Mouse (Mus musculus): ENCODE data around the gene Bace2. TPM values are rescaled to one million over a fixed set of nuclear protein-coding genes. Genes with fewer than 3 reads are reported as not detected.

Bace2 gene
- polyA plus RNA-seq, 1 experiment from 2014 or later = 4.4 TPM

- no peaks in the 10 kb centered on the region for H3K36me3 ChIP-seq (ENCODE audit: control insufficient read depth, insufficient read depth, low read length)
- 87% methylated on average over 3 of the region's 3 CpGs for WGBS
- no peak overlapping the region for H3K27ac ChIP-seq (ENCODE audit: low read depth, low read length)
- no peak overlapping the region for H3K9ac ChIP-seq (ENCODE audit: low read depth, low read length)
- no peak overlapping the region for H3K4me3 ChIP-seq (ENCODE audit: low read length)
- H3K4me2 ChIP-seq (replicated peaks; ENCODE audit: low read depth, low read length) = no peak overlapping the region
- H3K4me1 ChIP-seq (ENCODE audit: control insufficient read depth, insufficient read depth, low read length) = no peaks in the 10 kb centered on the region
- ATAC-seq (ENCODE audit: low FRiP score, low TSS enrichment) = no peak
- H3K27me3 ChIP-seq (ENCODE audit: control insufficient read depth, insufficient read depth, low read length) = no peaks in the 10 kb centered on the region
- H3K9me3 ChIP-seq (ENCODE audit: control insufficient read depth, low read length) = no peaks in the 10 kb centered on the region
Observed at GRCm38 (mm10) chr16:97475581-97475980, 119.0 kb downstream of the Bace2 start.

- no peaks in the 10 kb centered on the region for H3K27me3 ChIP-seq (ENCODE audit: control insufficient read depth, insufficient read depth, low read length)
- H3K36me3 ChIP-seq (ENCODE audit: control insufficient read depth, insufficient read depth, low read length) = no peaks in the 10 kb centered on the region
- H3K27ac ChIP-seq (ENCODE audit: low read depth, low read length) = no peak overlapping the region
- ATAC-seq (ENCODE audit: low FRiP score, low TSS enrichment) = no peak
- WGBS = 79% methylated on average over 1 of the region's 1 CpGs
- H3K4me1 ChIP-seq (ENCODE audit: control insufficient read depth, insufficient read depth, low read length) = no peaks in the 10 kb centered on the region
- H3K4me2 ChIP-seq (replicated peaks; ENCODE audit: low read depth, low read length) = no peak overlapping the region
- no peaks in the 10 kb centered on the region for H3K9me3 ChIP-seq (ENCODE audit: control insufficient read depth, low read length)
- H3K4me3 ChIP-seq (ENCODE audit: low read length) = no peak overlapping the region
- H3K9ac ChIP-seq (ENCODE audit: low read depth, low read length) = no peak overlapping the region
Observed at GRCm38 (mm10) chr16:97476524-97476923, 120.0 kb downstream of the Bace2 start.

- WGBS = 79% methylated on average over 2 of the region's 2 CpGs
- no peak for ATAC-seq (ENCODE audit: low FRiP score, low TSS enrichment)
Observed at GRCm38 (mm10) chr16:97478655-97479054, 122.1 kb downstream of the Bace2 start.

GRCm38 (mm10) chr16:97492369-97492768 lies 135.8 kb downstream of the Bace2 start:
- H3K27ac ChIP-seq (ENCODE audit: low read depth, low read length) = no peak overlapping the region
- WGBS = 94% methylated on average over 1 of the region's 1 CpGs
- ATAC-seq (ENCODE audit: low FRiP score, low TSS enrichment) = no peak
- H3K9me3 ChIP-seq (ENCODE audit: control insufficient read depth, low read length) = no peaks in the 10 kb centered on the region
- no peak overlapping the region for H3K9ac ChIP-seq (ENCODE audit: low read depth, low read length)
- no peaks in the 10 kb centered on the region for H3K4me1 ChIP-seq (ENCODE audit: control insufficient read depth, insufficient read depth, low read length)
- no peak overlapping the region for H3K4me3 ChIP-seq (ENCODE audit: low read length)
- no peaks in the 10 kb centered on the region for H3K36me3 ChIP-seq (ENCODE audit: control insufficient read depth, insufficient read depth, low read length)
- no peak overlapping the region for H3K4me2 ChIP-seq (replicated peaks; ENCODE audit: low read depth, low read length)
- H3K27me3 ChIP-seq (ENCODE audit: control insufficient read depth, insufficient read depth, low read length) = no peaks in the 10 kb centered on the region

More at GRCm38 (mm10) chr16:97478655-97479054, 122.1 kb downstream of the Bace2 start:
- Histone ChIP-seq H3K36me3 (ENCODE audit: control insufficient read depth, insufficient read depth, low read length) (no peaks in the 10 kb centered on the region), H3K9me3 (ENCODE audit: control insufficient read depth, low read length) (no peaks in the 10 kb centered on the region), H3K4me1 (ENCODE audit: control insufficient read depth, insufficient read depth, low read length) (no peaks in the 10 kb centered on the region), H3K4me3 (ENCODE audit: low read length) (no peak overlapping the region), H3K27ac (ENCODE audit: low read depth, low read length) (no peak overlapping the region), H3K27me3 (ENCODE audit: control insufficient read depth, insufficient read depth, low read length) (no peaks in the 10 kb centered on the region), H3K9ac (ENCODE audit: low read depth, low read length) (no peak overlapping the region), H3K4me2 (replicated peaks; ENCODE audit: low read depth, low read length) (no peak overlapping the region)

Other genes starting within 250 kb of the Bace2 start
- gene Dscam, start 186.0 kb upstream of the Bace2 start, polyA plus RNA-seq (2014; fragmentation: Nextera tagmentation; extraction: Ambion mirVana) = 0.07 TPM in 1 of 2 replicates, not detected in the other
- 0.19 TPM in 1 of 2 replicates, not detected in the other for gene Mx1, start 106.2 kb downstream of the Bace2 start, polyA plus RNA-seq (2014; fragmentation: Nextera tagmentation; extraction: Ambion mirVana)
- not detected in 2 replicates for gene Fam3b, start 158.1 kb downstream of the Bace2 start, polyA plus RNA-seq (2014; fragmentation: Nextera tagmentation; extraction: Ambion mirVana)

Measured in kidney, embryonic 14.5 days (tissue).